Mouse (Mus musculus) forebrain, embryonic 16.5 days (tissue): ENCODE measurements around the gene Ankrd9. TPM values are rescaled to one million over a fixed set of nuclear protein-coding genes. Genes with fewer than 3 reads are reported as not detected.

Experiments used
- ATAC-seq: fragments of 200-750 bp; cut with Nextera tagmentation; 2 replicates; pipeline ENCODE4 v1.8.0; 2017; ENCODE audit warnings: mild to moderate bottlenecking, moderate library complexity
- H3K27ac ChIP-seq: fragments of 300-500 bp; sonication (generic); 2 replicates; pipeline ENCODE4 v1.5.1; 2014; ENCODE audit warnings: low read length, control low read depth
- H3K27me3 ChIP-seq: fragments of 300-500 bp; sonication (generic); replicated peaks from 2 replicates; pipeline ENCODE4 v1.6.1; 2014; ENCODE audit warnings: low read length; ENCODE audit not compliant: control insufficient read depth, insufficient read depth
- H3K36me3 ChIP-seq: fragments of 300-500 bp; sonication (generic); 2 replicates; pipeline ENCODE4 v1.6.1; 2014; ENCODE audit not compliant: control insufficient read depth, insufficient read depth
- H3K4me1 ChIP-seq: fragments of 300-500 bp; sonication (generic); replicated peaks from 2 replicates; pipeline ENCODE4 v1.6.1; 2014; ENCODE audit warnings: low read length; ENCODE audit not compliant: control insufficient read depth, insufficient read depth
- H3K4me2 ChIP-seq: fragments of 300-500 bp; sonication (generic); 2 replicates; pipeline ENCODE4 v1.6.1; 2014; ENCODE audit warnings: mild to moderate bottlenecking, low read length, control low read depth
- H3K4me3 ChIP-seq: fragments of 300-500 bp; sonication (generic); replicated peaks from 2 replicates; pipeline ENCODE4 v1.5.1; 2014; ENCODE audit warnings: mild to moderate bottlenecking, low read length, control low read depth
- H3K9ac ChIP-seq: fragments of 300-500 bp; sonication (generic); replicated peaks from 2 replicates; pipeline ENCODE4 v1.6.1; 2014; ENCODE audit warnings: low read depth, low read length, control low read depth
- H3K9me3 ChIP-seq: fragments of 300-500 bp; sonication (generic); 2 replicates; pipeline ENCODE4 v1.6.1; 2016; ENCODE audit warnings: low read length; ENCODE audit not compliant: control insufficient read depth
- WGBS: fragments of 180-500 bp; shearing (Covaris S2); extraction: QIAGEN DNeasy Blood & Tissue Kit; methylation state at CpG from one replicate; pipeline ENCODE4 v1.1.7; 2014; 5-methylcytosine and 5-hydroxymethylcytosine counted together
- polyA plus RNA-seq: library from polyadenylated mRNA; unstranded; fragments of >200 nt; fragmentation: Nextera tagmentation; extraction: Ambion mirVana; gene quantifications from 2 replicates; pipeline ENCODE4 v1.2.1, GENCODE M21; 2015

Gene Ankrd9
- polyA plus RNA-seq, 1 experiment from 2014 or later = 6.1 TPM

- H3K4me3 ChIP-seq = no peak overlapping the region
- no peak overlapping the region for H3K4me2 ChIP-seq
- H3K27ac ChIP-seq = no peak overlapping the region
- H3K36me3 ChIP-seq = no peaks in the 10 kb centered on the region
- 71% methylated on average over 14 of the region's 14 CpGs for WGBS
- no peak for ATAC-seq
- no peaks in the 10 kb centered on the region for H3K27me3 ChIP-seq
- H3K4me1 ChIP-seq = peaks cover 11% of the 10 kb centered on the region
- no peaks in the 10 kb centered on the region for H3K9me3 ChIP-seq
- no peak overlapping the region for H3K9ac ChIP-seq
These were observed 28.6 kb upstream of the Ankrd9 start for GRCm38 (mm10) chr12:111007134-111008103.

- WGBS = 35% methylated on average over 5 of the region's 5 CpGs
- H3K27ac ChIP-seq = no peak overlapping the region
- no peaks in the 10 kb centered on the region for H3K36me3 ChIP-seq
- no peak overlapping the region for H3K9ac ChIP-seq
- H3K9me3 ChIP-seq = no peaks in the 10 kb centered on the region
- peaks cover 11% of the 10 kb centered on the region for H3K4me1 ChIP-seq
- no peak for ATAC-seq
- no peak overlapping the region for H3K4me3 ChIP-seq
- no peaks in the 10 kb centered on the region for H3K27me3 ChIP-seq
- no peak overlapping the region for H3K4me2 ChIP-seq
These were observed 27.5 kb upstream of the Ankrd9 start for GRCm38 (mm10) chr12:111006339-111006738.

DNA sequence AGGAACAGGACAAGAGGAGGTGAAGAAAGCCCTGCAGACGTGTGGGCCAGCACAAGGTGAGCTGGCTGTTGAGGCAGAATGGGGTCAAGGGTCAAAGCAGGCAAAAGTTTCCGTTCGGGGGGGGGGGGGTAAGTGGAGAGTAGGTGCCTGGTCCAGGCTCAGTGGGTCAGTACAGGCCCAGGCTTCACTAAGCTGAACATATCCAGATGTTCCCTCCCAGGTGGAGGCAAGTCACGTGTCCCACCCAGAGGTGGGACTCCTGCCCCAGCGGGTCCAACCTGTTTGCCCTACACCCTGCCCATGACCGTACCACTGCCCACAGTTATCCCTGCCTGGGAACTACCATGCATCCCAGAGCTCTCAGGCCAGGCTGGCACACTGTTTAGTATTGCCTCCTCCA lies 27.0 kb upstream of the Ankrd9 start:
- Histone ChIP-seq H3K4me1 (peaks cover 11% of the 10 kb centered on the region), H3K27ac (no peak overlapping the region), H3K4me2 (no peak overlapping the region), H3K9me3 (no peaks in the 10 kb centered on the region), H3K27me3 (no peaks in the 10 kb centered on the region), H3K36me3 (no peaks in the 10 kb centered on the region), H3K9ac (no peak overlapping the region), H3K4me3 (no peak overlapping the region)
- 86% methylated on average over 6 of the region's 6 CpGs for WGBS
- no peak for ATAC-seq

- 81% methylated on average over 9 of the region's 9 CpGs for WGBS
These were observed 25.3 kb upstream of the Ankrd9 start for GRCm38 (mm10) chr12:111004142-111004541.

GRCm38 (mm10) chr12:111000956-111001355 lies 22.1 kb upstream of the Ankrd9 start:
- Histone ChIP-seq H3K27me3 (no peaks in the 10 kb centered on the region), H3K36me3 (no peaks in the 10 kb centered on the region), H3K27ac (no peak overlapping the region), H3K4me2 (no peak overlapping the region), H3K9me3 (no peaks in the 10 kb centered on the region; the same call in 1 of the 2 replicates), H3K9ac (no peak overlapping the region), H3K4me1 (no peaks in the 10 kb centered on the region), H3K4me3 (no peak overlapping the region)
- 93% methylated on average over 7 of the region's 7 CpGs for WGBS
- no peak for ATAC-seq

More at GRCm38 (mm10) chr12:111004142-111004541, 25.3 kb upstream of the Ankrd9 start:
- Histone ChIP-seq H3K9ac (no peak overlapping the region), H3K36me3 (no peaks in the 10 kb centered on the region), H3K9me3 (no peaks in the 10 kb centered on the region), H3K4me1 (peaks cover 7% of the 10 kb centered on the region), H3K4me2 (no peak overlapping the region), H3K27ac (no peak overlapping the region), H3K27me3 (no peaks in the 10 kb centered on the region), H3K4me3 (no peak overlapping the region)
- ATAC-seq = no peak

- Histone ChIP-seq H3K9me3 (no peaks in the 10 kb centered on the region; the same call in 1 of the 2 replicates), H3K4me3 (no peak overlapping the region), H3K9ac (no peak overlapping the region), H3K27ac (no peak overlapping the region), H3K4me2 (no peak overlapping the region), H3K4me1 (no peaks in the 10 kb centered on the region), H3K36me3 (no peaks in the 10 kb centered on the region), H3K27me3 (no peaks in the 10 kb centered on the region)
- 83% methylated on average over 2 of the region's 2 CpGs for WGBS
- no peak for ATAC-seq
These were observed 21.0 kb upstream of the Ankrd9 start for GRCm38 (mm10) chr12:110999820-111000219.

- ATAC-seq = no peak
- Histone ChIP-seq H3K9me3 (no peaks in the 10 kb centered on the region; the same call in 1 of the 2 replicates), H3K4me3 (no peak overlapping the region), H3K4me1 (no peaks in the 10 kb centered on the region), H3K9ac (no peak overlapping the region), H3K36me3 (no peaks in the 10 kb centered on the region), H3K4me2 (no peak overlapping the region), H3K27ac (no peak overlapping the region), H3K27me3 (no peaks in the 10 kb centered on the region)
- 98% methylated on average over 11 of the region's 11 CpGs for WGBS
These were observed 19.3 kb upstream of the Ankrd9 start for GRCm38 (mm10) chr12:110998092-110998491.

DNA sequence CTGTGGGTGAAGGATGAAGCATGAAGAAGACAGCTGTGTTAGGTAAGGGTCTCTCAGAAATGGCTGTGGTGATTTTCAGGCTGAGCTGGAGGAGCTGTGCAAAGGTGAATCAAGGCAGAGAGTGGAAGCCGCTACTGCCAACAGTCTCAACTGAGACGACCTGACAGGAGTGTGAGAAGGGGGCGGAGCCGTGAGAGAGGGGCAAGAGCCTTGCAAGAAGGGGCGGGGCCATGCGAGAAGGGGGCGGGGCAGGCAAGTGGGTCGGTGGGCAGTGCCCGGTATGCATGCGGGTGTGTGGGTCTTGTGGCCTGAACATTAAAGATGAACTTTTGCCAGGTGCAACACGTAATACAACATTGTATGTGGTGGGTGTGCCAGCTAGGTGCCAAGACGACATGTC lies 15.8 kb upstream of the Ankrd9 start:
- peaks cover 3% of the 10 kb centered on the region; the same call in 1 of the 2 replicates for H3K4me1 ChIP-seq
- H3K27me3 ChIP-seq = no peaks in the 10 kb centered on the region
- no peak overlapping the region for H3K4me2 ChIP-seq
- no peaks in the 10 kb centered on the region for H3K36me3 ChIP-seq
- H3K27ac ChIP-seq = no peak overlapping the region
- H3K4me3 ChIP-seq = no peak overlapping the region
- no peak overlapping the region for H3K9ac ChIP-seq
- ATAC-seq = no peak
- WGBS = 43% methylated on average over 12 of the region's 12 CpGs
- no peaks in the 10 kb centered on the region; the same call in 1 of the 2 replicates for H3K9me3 ChIP-seq

GRCm38 (mm10) chr12:110993226-110993625 lies 14.4 kb upstream of the Ankrd9 start:
- no peaks in the 10 kb centered on the region; the same call in 1 of the 2 replicates for H3K9me3 ChIP-seq
- H3K4me3 ChIP-seq = no peak overlapping the region
- no peaks in the 10 kb centered on the region for H3K27me3 ChIP-seq
- H3K9ac ChIP-seq = no peak overlapping the region
- no peak overlapping the region for H3K4me2 ChIP-seq
- WGBS = 90% methylated on average over 3 of the region's 3 CpGs
- no peak overlapping the region for H3K27ac ChIP-seq
- no peak for ATAC-seq
- H3K36me3 ChIP-seq = no peaks in the 10 kb centered on the region
- H3K4me1 ChIP-seq = peaks cover 3% of the 10 kb centered on the region; the same call in 1 of the 2 replicates
